Mouse (Mus musculus) effector memory CD4-positive, alpha-beta T cell, adult 5 months (primary cell): Measurements from ENCODE around the gene Suv39h2. TPM values are rescaled to one million over a fixed set of nuclear protein-coding genes. Genes with fewer than 3 reads are reported as not detected.

Source experiments
- polyA plus RNA-seq: library from polyadenylated mRNA; unstranded; fragments of 100-300 nt; shearing (Covaris generic); gene quantifications from one replicate; pipeline ENCODE4 v1.2.1, GENCODE M21; 2017

Suv39h2 gene
- 5.5 TPM for polyA plus RNA-seq

DNA sequence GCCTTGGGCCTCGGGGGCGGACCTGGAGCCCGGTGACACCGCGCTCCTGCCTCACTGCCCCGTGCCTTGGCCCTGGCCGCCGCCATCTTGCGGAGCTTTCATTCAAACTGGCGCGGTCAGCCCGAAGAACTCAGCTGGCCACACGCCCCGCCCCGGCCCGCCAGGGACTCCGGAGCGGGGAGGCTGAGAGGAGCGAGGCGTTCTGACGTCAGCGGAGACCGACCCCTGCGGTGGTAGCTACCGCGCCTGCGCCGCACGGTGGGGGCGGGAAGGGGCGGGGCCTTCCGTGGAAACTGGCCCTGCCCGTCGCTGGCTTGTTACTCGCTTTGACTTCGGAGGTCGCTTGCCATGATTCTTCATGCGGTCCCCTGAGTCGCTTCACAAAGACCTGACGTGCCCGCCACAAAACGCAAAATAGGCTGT is at the start of gene Suv39h2:
Gene Suv39h2, minus strand, starts transcription at position 171 of the 423 bp plus-strand sequence.

GRCm38 (mm10) chr2:3512552-3513454 is 38.0 kb upstream of the Suv39h2 start, which contains the start of the genes Gm45902, Hspa14 and Cdnf:
TSS of gene Gm45902 (minus strand) at chr2:3512790.
TSS of gene Hspa14 (minus strand) at chr2:3512814.
TSS of gene Cdnf (plus strand) at chr2:3513030.

GRCm38 (mm10) chr2:3423841-3424578 is 50.8 kb downstream of the Suv39h2 start, which contains the start of gene Dclre1c:
TSS of gene Dclre1c (plus strand) at chr2:3424131.

DNA sequence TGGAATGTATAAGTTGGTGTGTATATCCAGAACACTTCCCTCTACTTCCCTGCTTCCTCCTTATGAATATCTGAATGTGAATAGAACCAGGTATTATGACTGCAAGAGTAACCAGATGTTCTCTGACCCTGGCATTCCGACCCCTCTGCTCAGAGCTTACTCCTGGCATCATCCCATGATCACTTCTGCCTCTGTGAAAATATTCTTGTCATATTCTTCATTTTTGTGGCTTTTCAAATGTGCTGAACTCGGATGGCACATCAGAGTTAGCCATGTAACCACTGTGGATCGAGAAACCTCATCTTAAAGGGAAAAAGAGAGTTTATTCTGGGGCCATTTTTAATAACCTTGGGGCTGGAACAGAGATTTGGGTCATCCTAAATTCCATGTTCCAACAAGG is 52.3 kb downstream of the Suv39h2 start, which contains the start of gene Meig1:
Gene Meig1, minus strand, starts transcription at position 101 of the 400 bp plus-strand sequence.

Other genes starting within 250 kb of the Suv39h2 start
- 24.5 TPM for gene Nmt2, start 190.8 kb downstream of the Suv39h2 start, polyA plus RNA-seq
- gene Rpp38, start 142.4 kb downstream of the Suv39h2 start, polyA plus RNA-seq = 14.2 TPM
- not detected for gene Acbd7, start 138.9 kb downstream of the Suv39h2 start, polyA plus RNA-seq
- gene Olah, start 77.8 kb downstream of the Suv39h2 start, polyA plus RNA-seq = not detected
- not detected for gene Meig1, start 52.4 kb downstream of the Suv39h2 start, polyA plus RNA-seq
- 21.8 TPM for gene Dclre1c, start 50.9 kb downstream of the Suv39h2 start, polyA plus RNA-seq
- gene Gm45902, start 37.8 kb upstream of the Suv39h2 start, polyA plus RNA-seq = 4.5 TPM
- gene Hspa14, start 37.8 kb upstream of the Suv39h2 start, polyA plus RNA-seq = 65.1 TPM
- 0.97 TPM for gene Cdnf, start 38.0 kb upstream of the Suv39h2 start, polyA plus RNA-seq
- gene Fam107b, start 95.5 kb upstream of the Suv39h2 start, polyA plus RNA-seq = 648 TPM